Mouse (Mus musculus) hindbrain, embryonic 11.5 days (tissue): Measurements from ENCODE around the gene 1110012L19Rik. TPM values are rescaled to one million over a fixed set of nuclear protein-coding genes. Genes with fewer than 3 reads are reported as not detected.
A peak's percentile ranks its signal among the peaks of the same experiment; 100 is the strongest.
"Not testable (repeated sequence)": the region's sequence is repeated elsewhere in the genome, so short reads cannot be mapped to it uniquely, and the experiment has no call there.

Source experiments
- ATAC-seq: fragments of 200-750 bp; cut with Nextera tagmentation; 2 replicates; pipeline ENCODE4 v1.8.0; 2017; ENCODE audit warnings: mild to moderate bottlenecking, moderate TSS enrichment, moderate library complexity; ENCODE audit not compliant: low FRiP score
- DNase-seq: peaks from one replicate; pipeline ENCODE4 v3.0.0-alpha.2; 2015; ENCODE audit warnings: low spot score
- H3K27ac ChIP-seq: fragments of 300-500 bp; sonication (generic); 2 replicates; pipeline ENCODE4 v1.5.1; 2014; ENCODE audit warnings: mild to moderate bottlenecking, low read depth, low read length
- H3K27me3 ChIP-seq: fragments of 300-500 bp; sonication (generic); 2 replicates; pipeline ENCODE4 v1.6.1; 2014; ENCODE audit warnings: mild to moderate bottlenecking, low read length, moderate library complexity, mixed read lengths; ENCODE audit not compliant: control insufficient read depth, insufficient read depth
- H3K36me3 ChIP-seq: fragments of 300-500 bp; sonication (generic); 2 replicates; pipeline ENCODE4 v1.6.1; 2014; ENCODE audit warnings: mild to moderate bottlenecking, low read length, moderate library complexity, mixed read lengths; ENCODE audit not compliant: control insufficient read depth, insufficient read depth
- H3K4me1 ChIP-seq: fragments of 300-500 bp; sonication (generic); replicated peaks from 2 replicates; pipeline ENCODE4 v1.6.1; 2014; ENCODE audit warnings: low read length, mixed read lengths; ENCODE audit not compliant: control insufficient read depth, insufficient read depth
- H3K4me2 ChIP-seq: fragments of 300-500 bp; sonication (generic); replicated peaks from 2 replicates; pipeline ENCODE4 v1.6.1; 2014; ENCODE audit warnings: mild to moderate bottlenecking, low read depth, low read length
- H3K4me3 ChIP-seq: fragments of 300-500 bp; sonication (generic); 2 replicates; pipeline ENCODE4 v1.5.1; 2014; ENCODE audit warnings: low read depth, low read length
- H3K9ac ChIP-seq: fragments of 300-500 bp; sonication (generic); 2 replicates; pipeline ENCODE4 v1.6.1; 2014; ENCODE audit warnings: low read depth, low read length
- H3K9me3 ChIP-seq: fragments of 300-500 bp; sonication (generic); 2 replicates; pipeline ENCODE4 v1.6.1; 2016; ENCODE audit warnings: low read length; ENCODE audit not compliant: control insufficient read depth
- WGBS: fragments of 180-500 bp; shearing (Covaris S2); extraction: QIAGEN DNeasy Blood & Tissue Kit; methylation state at CpG from one replicate; pipeline ENCODE4 v1.1.7; 2014; 5-methylcytosine and 5-hydroxymethylcytosine counted together
- polyA plus RNA-seq: library from polyadenylated mRNA; unstranded; fragments of >200 nt; fragmentation: Nextera tagmentation; extraction: Ambion mirVana; gene quantifications from 2 replicates; pipeline ENCODE4 v1.2.1, GENCODE M21; 2014

The 1110012L19Rik gene
- 30.4 TPM in 2 replicates for polyA plus RNA-seq

- 17% methylated on average over 22 of the region's 22 CpGs for WGBS
- peak within 1 kb of the TSS; percentile 45 for H3K4me3 ChIP-seq
- ATAC-seq = peak; percentile 96
- H3K27me3 ChIP-seq = no peaks in the 10 kb centered on the region
- peak within 1 kb of the TSS; percentile 65 for H3K9ac ChIP-seq
- peak; percentile 71 for DNase-seq
- H3K4me1 ChIP-seq = no peaks in the 10 kb centered on the region
- H3K27ac ChIP-seq = no peak within 1 kb of the TSS
- no peaks in the 10 kb centered on the region for H3K36me3 ChIP-seq
- no peaks in the 10 kb centered on the region for H3K9me3 ChIP-seq
- peak within 1 kb of the TSS; percentile 47 for H3K4me2 ChIP-seq
Measured at GRCm38 (mm10) chrX:70385276-70385961, at the start of gene 1110012L19Rik. 1110012L19Rik (plus strand) TSS chrX:70385877.

GRCm38 (mm10) chrX:70362985-70363384 lies 22.7 kb upstream of the 1110012L19Rik start:
- Histone ChIP-seq H3K9me3 (no peaks in the 10 kb centered on the region), H3K4me3 (no peak overlapping the region), H3K27me3 (no peaks in the 10 kb centered on the region), H3K9ac (no peak overlapping the region), H3K36me3 (no peaks in the 10 kb centered on the region), H3K27ac (no peak overlapping the region), H3K4me1 (no peaks in the 10 kb centered on the region), H3K4me2 (no peak overlapping the region)
- ATAC-seq = no peak
- WGBS = 93% methylated on average over 7 of the region's 7 CpGs
- no peak for DNase-seq

GRCm38 (mm10) chrX:70363446-70363845 lies 22.2 kb upstream of the 1110012L19Rik start:
- DNase-seq (no peak), ATAC-seq (no peak)
- Histone ChIP-seq H3K4me1 (no peaks in the 10 kb centered on the region), H3K27ac (no peak overlapping the region), H3K27me3 (no peaks in the 10 kb centered on the region), H3K36me3 (no peaks in the 10 kb centered on the region), H3K4me2 (peak overlapping the region; percentile 32; the same call in 1 of the 2 replicates), H3K4me3 (no peak overlapping the region), H3K9ac (no peak overlapping the region), H3K9me3 (no peaks in the 10 kb centered on the region)
- 90% methylated on average over 5 of the region's 5 CpGs for WGBS

- peak overlapping the region; percentile 45 for H3K4me3 ChIP-seq
- no peaks in the 10 kb centered on the region for H3K27me3 ChIP-seq
- no peaks in the 10 kb centered on the region for H3K4me1 ChIP-seq
- 65% methylated on average over 1 of the region's 1 CpGs for whole genome bisulfite sequencing
- H3K36me3 ChIP-seq = no peaks in the 10 kb centered on the region
- ATAC-seq = peak; percentile 58; the same call in 1 of the 2 replicates
- no peak for DNase-seq
- no peaks in the 10 kb centered on the region for H3K9me3 ChIP-seq
- H3K9ac ChIP-seq = peak overlapping the region; percentile 19; the same call in 1 of the 2 replicates
- H3K27ac ChIP-seq = no peak overlapping the region
- H3K4me2 ChIP-seq = peak overlapping the region; percentile 32
Measured at GRCm38 (mm10) chrX:70364202-70364601, 21.5 kb upstream of the 1110012L19Rik start.

- WGBS = 16% methylated on average over 32 of the region's 45 CpGs
Measured at GRCm38 (mm10) chrX:70364661-70365613, 20.7 kb upstream of the 1110012L19Rik start, which contains the start of gene Ids. Ids (minus strand) TSS chrX:70365084.

GRCm38 (mm10) chrX:70369758-70370157 lies 15.9 kb upstream of the 1110012L19Rik start:
- H3K27ac ChIP-seq, H3K4me2 ChIP-seq, H3K36me3 ChIP-seq, H3K27me3 ChIP-seq, H3K9ac ChIP-seq, DNase-seq, H3K4me3 ChIP-seq, H3K4me1 ChIP-seq, H3K9me3 ChIP-seq, ATAC-seq: not testable (repeated sequence)
- no CpG with 5 or more reads among the region's 6 CpGs for WGBS

More at GRCm38 (mm10) chrX:70364661-70365613, 20.7 kb upstream of the 1110012L19Rik start, which contains the start of gene Ids:
- Histone ChIP-seq H3K4me1 (no peaks in the 10 kb centered on the region), H3K4me3 (peak within 1 kb of the TSS; percentile 45), H3K36me3 (no peaks in the 10 kb centered on the region), H3K4me2 (peak within 1 kb of the TSS; percentile 32), H3K27ac (no peak within 1 kb of the TSS), H3K27me3 (no peaks in the 10 kb centered on the region), H3K9ac (peak within 1 kb of the TSS; percentile 19; the same call in 1 of the 2 replicates), H3K9me3 (no peaks in the 10 kb centered on the region)
- DNase-seq (peak; percentile 86), ATAC-seq (peak; percentile 96)

- not testable (repeated sequence) for H3K4me3 ChIP-seq, H3K36me3 ChIP-seq, H3K4me2 ChIP-seq, DNase-seq, H3K9ac ChIP-seq, H3K9me3 ChIP-seq, H3K27me3 ChIP-seq, H3K4me1 ChIP-seq, H3K27ac ChIP-seq
- 72% methylated on average over 5 of the region's 6 CpGs for WGBS
- ATAC-seq = peak; percentile 47; the same call in 1 of the 2 replicates
Measured at GRCm38 (mm10) chrX:70374469-70375110, 11.1 kb upstream of the 1110012L19Rik start.

- no peaks in the 10 kb centered on the region for H3K9me3 ChIP-seq
- no peak overlapping the region for H3K27ac ChIP-seq
- no peaks in the 10 kb centered on the region for H3K4me1 ChIP-seq
- no peak for DNase-seq
- 42% methylated on average over 3 of the region's 3 CpGs for WGBS
- ATAC-seq = peak; percentile 69; the same call in 1 of the 2 replicates
- H3K4me3 ChIP-seq = peak overlapping the region; percentile 45
- peak overlapping the region; percentile 17; the same call in 1 of the 2 replicates for H3K4me2 ChIP-seq
- H3K36me3 ChIP-seq = no peaks in the 10 kb centered on the region
- H3K9ac ChIP-seq = peak overlapping the region; percentile 65; the same call in 1 of the 2 replicates
- no peaks in the 10 kb centered on the region for H3K27me3 ChIP-seq
Measured at GRCm38 (mm10) chrX:70384917-70385275, 781 bp upstream of the 1110012L19Rik start.
